Mouse (Mus musculus) layer of hippocampus, adult 18-20 months (tissue): Measurements from ENCODE around the gene Vdr. TPM values are rescaled to one million over a fixed set of nuclear protein-coding genes. Genes with fewer than 3 reads are reported as not detected.
"Not testable (repeated sequence)": the region's sequence is repeated elsewhere in the genome, so short reads cannot be mapped to it uniquely, and the experiment has no call there.

ENCODE experiments used
- DNase-seq, 2 experiments: peaks; one replicate each; pipeline ENCODE4 v3.0.0; 2022; ENCODE audit warnings: low spot score in 2 of 2
- total RNA-seq, 2 experiments: library from RNA; stranded (reverse); gene quantifications; 2 replicates each; pipeline ENCODE4 v1.2.3; 2021

The Vdr gene
- total RNA-seq, 2 experiments from 2014 or later = 0.07 to 0.48 TPM

GRCm38 (mm10) chr15:97887541-97888016 lies 22.9 kb downstream of the Vdr start:
- no peak for DNase-seq

GRCm38 (mm10) chr15:97881423-97881822 lies 29.0 kb downstream of the Vdr start:
- DNase-seq = no peak

- no peak for DNase-seq
Measured at GRCm38 (mm10) chr15:97880441-97880840, 30.0 kb downstream of the Vdr start.

GRCm38 (mm10) chr15:97878696-97879328 lies 31.6 kb downstream of the Vdr start:
- no peak for DNase-seq

GRCm38 (mm10) chr15:97875784-97876183 lies 34.6 kb downstream of the Vdr start:
- no peak for DNase-seq

GRCm38 (mm10) chr15:97873717-97874116 lies 36.7 kb downstream of the Vdr start:
- no peak for DNase-seq

- DNase-seq = peak; percentile 38 to 79
Measured at GRCm38 (mm10) chr15:97872161-97872560, 38.3 kb downstream of the Vdr start.

GRCm38 (mm10) chr15:97871055-97872030 lies 39.1 kb downstream of the Vdr start:
- no peak for DNase-seq

GRCm38 (mm10) chr15:97870116-97870515 lies 40.3 kb downstream of the Vdr start:
- not testable (repeated sequence) for DNase-seq

GRCm38 (mm10) chr15:97868985-97869384 lies 41.4 kb downstream of the Vdr start:
- DNase-seq = no peak

- DNase-seq = no peak
Measured at GRCm38 (mm10) chr15:97865988-97866387, 44.4 kb downstream of the Vdr start.

- no peak for DNase-seq
Measured at GRCm38 (mm10) chr15:97865175-97865574, 45.3 kb downstream of the Vdr start.

- DNase-seq = no peak
Measured at GRCm38 (mm10) chr15:97864361-97865045, 45.9 kb downstream of the Vdr start.

- peak; percentile 80 to 82 for DNase-seq
Measured at GRCm38 (mm10) chr15:97863494-97863881, 46.9 kb downstream of the Vdr start.

GRCm38 (mm10) chr15:97862881-97863493 lies 47.4 kb downstream of the Vdr start:
- DNase-seq = no peak

- DNase-seq = no peak
Measured at GRCm38 (mm10) chr15:97860353-97860752, 50.1 kb downstream of the Vdr start.

GRCm38 (mm10) chr15:97858431-97858830 lies 52.0 kb downstream of the Vdr start:
- DNase-seq = no peak

- no peak for DNase-seq
Measured at GRCm38 (mm10) chr15:97854551-97854950, 55.9 kb downstream of the Vdr start.

- DNase-seq = no peak
Measured at GRCm38 (mm10) chr15:97854059-97854458, 56.4 kb downstream of the Vdr start.

- no peak for DNase-seq
Measured at GRCm38 (mm10) chr15:97852291-97852690, 58.1 kb downstream of the Vdr start.

GRCm38 (mm10) chr15:97851011-97851410 lies 59.4 kb downstream of the Vdr start:
- no peak for DNase-seq
